Mouse (Mus musculus) thymus, adult 18-20 months (tissue): ENCODE measurements around the gene Umodl1.

Experiments used
- DNase-seq, 2 experiments: peaks; one replicate each; pipeline ENCODE4 v3.0.0; 2022; ENCODE audit warnings: mixed read lengths in 2 of 2

Umodl1 gene

GRCm38 (mm10) chr17:31000897-31001296 lies 46.5 kb downstream of the Umodl1 start:
- DNase-seq: no peak

GRCm38 (mm10) chr17:31002613-31003012 lies 48.2 kb downstream of the Umodl1 start:
- no peak for DNase-seq

GRCm38 (mm10) chr17:31005284-31005683 lies 50.8 kb downstream of the Umodl1 start:
- no peak for DNase-seq

- DNase-seq: no peak
These were observed 52.9 kb downstream of the Umodl1 start for GRCm38 (mm10) chr17:31007357-31007756.

GRCm38 (mm10) chr17:31008416-31008815 lies 54.0 kb downstream of the Umodl1 start:
- peak in 1 of 2 experiments; percentile 27 for DNase-seq

GRCm38 (mm10) chr17:31011551-31012394 lies 57.3 kb downstream of the Umodl1 start:
- peak in 1 of 2 experiments; percentile 44 for DNase-seq

- DNase-seq: peak in 1 of 2 experiments; percentile 37
These were observed 63.8 kb downstream of the Umodl1 start for GRCm38 (mm10) chr17:31018267-31018666.

- peak; percentile 33 to 45 for DNase-seq
These were observed 65.1 kb downstream of the Umodl1 start for GRCm38 (mm10) chr17:31019505-31019904.

- no peak for DNase-seq
These were observed 65.6 kb downstream of the Umodl1 start for GRCm38 (mm10) chr17:31020078-31020477.

- DNase-seq: no peak
These were observed 66.8 kb downstream of the Umodl1 start for GRCm38 (mm10) chr17:31021276-31021675.

- no peak for DNase-seq
These were observed 69.8 kb downstream of the Umodl1 start for GRCm38 (mm10) chr17:31024125-31024781.

GRCm38 (mm10) chr17:31024782-31025125 lies 70.3 kb downstream of the Umodl1 start:
- no peak for DNase-seq

GRCm38 (mm10) chr17:31026986-31027385 lies 72.5 kb downstream of the Umodl1 start:
- no peak for DNase-seq

GRCm38 (mm10) chr17:31027723-31028122 lies 73.3 kb downstream of the Umodl1 start:
- no peak for DNase-seq

- DNase-seq: no peak
These were observed 74.5 kb downstream of the Umodl1 start for GRCm38 (mm10) chr17:31028821-31029370.

- no peak for DNase-seq
These were observed 75.0 kb downstream of the Umodl1 start for GRCm38 (mm10) chr17:31029407-31029806.

GRCm38 (mm10) chr17:31032341-31032740 lies 77.9 kb downstream of the Umodl1 start:
- DNase-seq: no peak

- DNase-seq: no peak
These were observed 78.8 kb downstream of the Umodl1 start for GRCm38 (mm10) chr17:31033251-31033650.

GRCm38 (mm10) chr17:31034165-31034564 lies 79.7 kb downstream of the Umodl1 start:
- peak; percentile 22 to 51 for DNase-seq

- no peak for DNase-seq
These were observed 80.4 kb downstream of the Umodl1 start for GRCm38 (mm10) chr17:31034674-31035356.

- DNase-seq: no peak
These were observed 81.9 kb downstream of the Umodl1 start for GRCm38 (mm10) chr17:31036168-31036876.

GRCm38 (mm10) chr17:31037331-31037730 lies 82.9 kb downstream of the Umodl1 start:
- no peak for DNase-seq

- DNase-seq: peak in 1 of 2 experiments; percentile 30
These were observed 83.9 kb downstream of the Umodl1 start for GRCm38 (mm10) chr17:31038381-31038780.
